Mouse (Mus musculus): ENCODE measurements around the gene Kap.
"Not testable (repeated sequence)": the region's sequence is repeated elsewhere in the genome, so short reads cannot be mapped to it uniquely, and the experiment has no call there.

Gene Kap

DNA sequence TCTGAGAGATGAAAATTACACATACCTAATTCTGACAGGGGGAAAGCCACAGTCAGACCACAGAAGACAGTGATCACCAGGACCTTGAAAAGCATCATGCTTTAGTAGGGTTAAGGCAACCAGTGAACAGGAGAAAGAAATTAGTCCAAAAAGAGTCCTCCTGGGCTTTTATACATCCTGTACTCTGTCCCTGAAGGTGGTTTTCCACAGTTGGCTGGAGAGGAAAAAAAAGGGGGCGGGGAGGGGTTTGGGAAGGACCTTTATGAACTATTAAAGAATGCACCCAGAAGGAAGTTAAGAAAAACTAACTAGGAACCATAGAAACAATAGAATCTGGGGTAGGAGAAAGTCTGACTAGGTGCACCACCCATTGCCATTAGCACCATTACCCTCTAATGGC, at the start of gene Kap:
Gene Kap, minus strand, starts transcription at position 237 of the 400 bp plus-strand sequence.
- no peak for DNase-seq (ENCODE audit: low read depth, low spot score)

- DNase-seq (ENCODE audit: low read depth, low spot score), result no peak
Measured at GRCm38 (mm10) chr6:133885871-133886415, 32.4 kb upstream of the Kap start.

GRCm38 (mm10) chr6:133883446-133883985, 30.0 kb upstream of the Kap start:
- DNase-seq (ENCODE audit: low read depth, low spot score), result no peak

DNA sequence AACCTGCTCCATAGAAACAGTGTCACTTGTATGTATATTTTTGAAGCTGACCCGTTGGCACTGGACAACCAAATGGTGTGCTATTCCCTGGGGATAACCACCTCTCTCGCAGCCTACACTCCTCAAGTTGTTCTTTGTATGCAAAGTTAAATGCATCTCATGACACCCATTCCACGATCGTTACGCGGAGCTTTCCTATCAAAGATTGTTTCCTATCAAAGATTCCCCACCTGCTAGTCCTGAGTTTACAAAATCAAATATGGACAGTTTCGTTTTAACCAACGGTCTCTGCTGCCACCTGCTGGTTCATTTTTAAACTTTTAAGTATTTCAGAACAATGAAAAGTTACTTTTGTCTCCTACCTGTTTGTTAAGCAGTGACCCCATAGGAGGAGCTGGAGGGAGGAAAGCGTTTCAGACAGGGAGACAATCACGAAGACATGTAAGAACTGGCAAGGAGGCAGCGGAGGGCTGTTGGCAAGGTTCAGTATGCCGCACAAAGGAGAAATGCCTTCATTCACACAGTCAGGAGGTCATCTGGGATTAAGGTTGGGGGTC, 22.4 kb upstream of the Kap start:
- peak; percentile 4 for DNase-seq (ENCODE audit: low read depth, low spot score)

DNA sequence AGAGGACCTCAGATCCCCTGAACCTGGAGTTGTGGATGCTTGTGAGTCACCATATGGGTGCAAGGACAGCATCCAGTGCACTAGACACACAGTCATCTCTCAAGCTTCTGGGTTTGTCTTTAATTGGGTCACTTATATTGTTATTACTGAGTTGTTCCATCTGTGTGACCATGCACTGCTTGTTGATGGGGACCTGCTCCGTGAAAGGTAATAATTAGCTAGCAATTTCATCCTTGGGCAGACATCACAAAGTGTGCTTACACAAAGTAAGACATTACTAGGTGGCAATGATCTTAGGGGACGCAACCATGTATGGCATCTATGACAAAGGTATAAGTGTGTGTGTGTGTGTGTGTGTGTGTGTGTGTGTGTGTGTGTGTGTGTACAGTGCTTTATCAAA, 19.1 kb upstream of the Kap start:
- no peak for DNase-seq (ENCODE audit: low read depth, low spot score)

- no peak for DNase-seq (ENCODE audit: low read depth, low spot score)
Measured at GRCm38 (mm10) chr6:133871131-133871530, 17.6 kb upstream of the Kap start.

DNA sequence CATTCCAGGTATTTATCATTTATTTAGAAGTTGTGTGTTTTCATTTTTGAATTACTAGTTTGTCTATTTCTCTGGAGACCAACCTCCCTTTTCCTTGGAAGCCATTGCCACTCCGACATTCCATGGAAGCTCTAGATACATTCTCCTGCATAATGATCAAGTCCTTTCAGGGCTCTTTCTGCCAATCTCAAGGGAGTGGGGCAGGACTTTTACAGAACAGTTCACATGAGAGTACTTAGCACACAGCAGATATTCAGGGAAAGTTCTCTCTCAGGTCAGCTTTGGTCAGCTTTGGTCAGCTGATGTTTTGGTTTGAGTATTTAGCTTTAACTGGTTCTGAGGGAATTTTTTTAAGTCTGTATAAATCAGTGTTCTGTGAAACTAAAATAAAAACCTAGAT, 14.8 kb upstream of the Kap start:
- no peak for DNase-seq (ENCODE audit: low read depth, low spot score)

- DNase-seq (ENCODE audit: low read depth, low spot score), result no peak
Measured at GRCm38 (mm10) chr6:133855871-133856270, 2.3 kb upstream of the Kap start.

DNA sequence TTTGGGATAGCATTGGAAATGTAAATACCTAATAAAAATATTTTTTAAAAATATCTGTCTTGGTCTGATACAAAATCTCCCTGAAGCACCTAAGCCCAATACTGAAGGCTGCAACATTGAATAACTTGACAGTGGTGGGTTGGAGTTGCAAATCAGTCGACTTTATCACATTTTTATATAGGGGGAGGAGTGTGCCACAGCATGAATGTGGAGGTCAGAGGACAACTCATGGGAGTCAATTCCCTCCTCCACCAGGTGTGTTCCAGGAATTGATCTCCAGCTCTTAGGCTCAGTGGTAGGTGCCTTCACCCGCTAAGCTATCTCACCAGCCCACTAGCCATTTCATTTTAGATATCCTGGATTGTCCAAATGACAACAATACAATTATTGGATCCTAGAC, 4.2 kb downstream of the Kap start:
- no peak for DNase-seq (ENCODE audit: low read depth, low spot score)

- DNase-seq (ENCODE audit: low read depth, low spot score), result not testable (repeated sequence)
Measured at GRCm38 (mm10) chr6:133848861-133849260, 4.7 kb downstream of the Kap start.

DNA sequence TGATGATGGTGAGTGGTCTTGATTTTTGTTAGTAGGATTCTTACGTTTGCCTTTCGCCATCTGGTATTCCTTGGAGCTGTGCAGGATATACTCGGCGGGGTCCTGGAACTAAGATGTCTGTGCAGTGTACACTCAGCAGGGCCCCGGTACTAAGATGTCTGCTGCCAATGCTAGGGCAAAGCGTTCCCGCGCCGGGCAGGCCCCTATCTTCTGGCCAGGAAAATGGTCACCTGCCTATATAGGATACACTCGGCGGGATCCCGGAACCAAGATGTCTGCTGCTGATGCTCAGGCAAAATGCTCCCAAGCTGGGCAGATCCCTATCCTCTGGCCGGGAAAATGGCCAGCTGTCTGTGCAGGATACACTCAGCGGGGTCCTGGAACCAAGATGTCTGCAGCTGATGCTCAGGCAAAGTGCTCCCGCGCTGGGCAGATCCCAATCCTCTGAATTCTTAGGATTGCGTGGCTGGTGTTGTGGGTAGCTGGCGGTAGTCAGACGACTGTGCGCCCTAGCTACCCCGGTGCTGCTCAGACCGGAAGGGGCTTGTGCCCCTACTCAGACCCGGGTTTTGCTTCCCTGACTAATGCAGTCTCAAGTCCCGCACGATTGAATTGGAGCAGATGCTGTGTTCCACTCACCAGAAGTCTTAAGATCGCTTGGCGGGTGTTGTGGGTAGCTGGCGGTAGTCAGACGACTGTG, 15.1 kb downstream of the Kap start:
- not testable (repeated sequence) for DNase-seq (ENCODE audit: low read depth, low spot score)

DNA sequence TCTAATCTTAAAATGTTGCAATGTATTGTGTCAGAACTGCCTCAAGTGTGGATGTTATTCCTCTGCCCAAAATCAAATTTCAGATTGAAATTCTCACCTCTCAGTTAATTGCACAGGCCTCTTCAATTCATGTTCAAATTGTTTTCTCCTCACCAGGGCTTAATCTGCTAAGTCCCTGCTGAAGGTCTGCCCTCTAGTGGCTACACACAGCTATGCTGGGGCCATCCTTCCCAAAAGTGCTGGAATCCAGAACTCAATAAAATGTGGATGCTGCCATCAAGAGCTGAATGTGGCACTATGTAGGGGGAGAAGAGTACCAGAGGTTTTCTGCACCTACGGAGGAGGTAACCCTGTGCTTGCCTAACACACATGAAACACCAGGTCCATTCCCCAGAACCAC, 41.2 kb downstream of the Kap start:
- DNase-seq (ENCODE audit: low read depth, low spot score), result no peak
